Mouse (Mus musculus) CH12.LX (cell line): ENCODE measurements at regions not wholly inside any gene's neighbourhood (a gene's known extent, or its start where the extent isn't known, plus 50 kb on each side); places are given as distances from the start of the nearest gene placed in this dataset.

ENCODE experiments used
- DNase-seq: peaks from one replicate; pipeline ENCODE4 v3.0.0-alpha.2; 2013; ENCODE audit errors: extremely low read depth
- H3K27ac ChIP-seq: 2 replicates; pipeline ENCODE4 v1.5.1; 2012; ENCODE audit warnings: low read depth, mild to moderate bottlenecking, control low read depth, moderate library complexity; ENCODE audit not compliant: insufficient read depth
- H3K27me3 ChIP-seq: replicated peaks from 2 replicates; pipeline ENCODE3; 2012; ENCODE audit warnings: inconsistent platforms
- H3K36me3 ChIP-seq, 2 experiments: replicated peaks in 1 of 2; 2 replicates each; pipeline versions ENCODE3 to v1.6.1; 2012; ENCODE audit warnings: inconsistent platforms in 1 of 2, low read length in 1 of 2, mild to moderate bottlenecking in 1 of 2, mixed read lengths in 1 of 2, moderate library complexity in 1 of 2; ENCODE audit not compliant: control insufficient read depth in 1 of 2, insufficient read depth in 1 of 2
- H3K4me1 ChIP-seq, 2 experiments: 2 replicates each; pipeline ENCODE4 v1.6.1; 2012; ENCODE audit warnings: inconsistent platforms in 1 of 2, moderate library complexity in 1 of 2; ENCODE audit not compliant: insufficient read depth in 2 of 2, control insufficient read depth in 1 of 2
- H3K4me2 ChIP-seq: 2 replicates; pipeline ENCODE4 v1.6.1; 2012; ENCODE audit warnings: low read depth, mild to moderate bottlenecking, control low read depth; ENCODE audit not compliant: poor library complexity, insufficient read depth, severe bottlenecking
- H3K4me3 ChIP-seq, 3 experiments: fragments of 150-350 bp in 1 of 3; sonication (generic) in 1 of 3; replicated peaks in 1 of 3; 2 replicates each; pipeline versions ENCODE3 to v1.5.1; 2011 to 2012; ENCODE audit warnings: low read depth in 2 of 3, low read length in 2 of 3, mild to moderate bottlenecking in 2 of 3, moderate library complexity in 2 of 3, control low read depth in 1 of 3, improper control_type of control experiment in 1 of 3, inconsistent platforms in 1 of 3, mixed read lengths in 1 of 3; ENCODE audit not compliant: poor library complexity in 1 of 3
- H3K79me2 ChIP-seq: replicated peaks from 2 replicates; pipeline ENCODE4 v1.6.1; 2012; ENCODE audit warnings: mild to moderate bottlenecking, moderate library complexity; ENCODE audit not compliant: control insufficient read depth, poor library complexity, insufficient read depth, severe bottlenecking; ENCODE audit errors: extremely low read depth
- H3K9ac ChIP-seq: 2 replicates; pipeline ENCODE4 v1.6.1; 2012; ENCODE audit warnings: low read depth, mild to moderate bottlenecking, control low read depth, moderate library complexity; ENCODE audit not compliant: insufficient read depth
- H3K9me3 ChIP-seq: replicated peaks from 2 replicates; pipeline ENCODE3; 2012; ENCODE audit warnings: low read length, inconsistent platforms, mixed read lengths
- BHLHE40 ChIP-seq: IDR thresholded peaks from 2 replicates; pipeline ENCODE4 v1.6.1; 2011; ENCODE audit warnings: mild to moderate bottlenecking, low read depth, low read length, improper control_type of control experiment
- CHD1 ChIP-seq: IDR thresholded peaks from 2 replicates; pipeline ENCODE4 v1.6.1; 2012; ENCODE audit warnings: low read depth, low read length, improper control_type of control experiment, inconsistent platforms
- CTCF ChIP-seq, 2 experiments: IDR thresholded peaks in 1 of 2; conservative IDR thresholded peaks in 1 of 2; 2 replicates each; pipeline ENCODE4 v1.5.1; 2011 to 2012; ENCODE audit warnings: low read depth in 2 of 2, low read length in 2 of 2, improper control_type of control experiment in 1 of 2, inconsistent platforms in 1 of 2, mild to moderate bottlenecking in 1 of 2, moderate library complexity in 1 of 2
- ELF1 ChIP-seq: IDR thresholded peaks from 2 replicates; pipeline ENCODE4 v1.6.1; 2014; ENCODE audit warnings: low read depth, mild to moderate bottlenecking, inconsistent platforms, low read length, improper control_type of control experiment
- EP300 ChIP-seq: IDR thresholded peaks from 2 replicates; pipeline ENCODE4 v1.6.1; 2011; ENCODE audit warnings: low read length, improper control_type of control experiment
- IRF4 ChIP-seq: IDR thresholded peaks from 2 replicates; pipeline ENCODE4 v1.6.1; 2014; ENCODE audit warnings: low read depth, mild to moderate bottlenecking, inconsistent platforms, low read length, improper control_type of control experiment
- MAX ChIP-seq: IDR thresholded peaks from 2 replicates; pipeline ENCODE4 v1.6.1; 2011; ENCODE audit warnings: low read length, improper control_type of control experiment
- MEF2A ChIP-seq: IDR thresholded peaks from 2 replicates; pipeline ENCODE4 v1.6.1; 2014; ENCODE audit warnings: low read depth, mild to moderate bottlenecking, inconsistent platforms, low read length, improper control_type of control experiment, borderline replicate concordance
- MXI1 ChIP-seq: IDR thresholded peaks from 2 replicates; pipeline ENCODE4 v1.6.1; 2011; ENCODE audit warnings: mild to moderate bottlenecking, low read depth, low read length, improper control_type of control experiment
- NRF1 ChIP-seq: IDR thresholded peaks from 2 replicates; pipeline ENCODE4 v1.6.1; 2014; ENCODE audit warnings: low read depth, mild to moderate bottlenecking, inconsistent platforms, low read length, improper control_type of control experiment, moderate library complexity
- POLR2AphosphoS2 ChIP-seq: IDR thresholded peaks from 2 replicates; pipeline ENCODE4 v1.6.1; 2011; ENCODE audit warnings: low read depth, low read length, improper control_type of control experiment
- RAD21 ChIP-seq: IDR thresholded peaks from 2 replicates; pipeline ENCODE4 v1.6.1; 2011; ENCODE audit warnings: low read depth, mild to moderate bottlenecking, low read length, improper control_type of control experiment, moderate library complexity
- RCOR1 ChIP-seq: conservative IDR thresholded peaks from 2 replicates; pipeline ENCODE4 v1.6.1; 2012; ENCODE audit warnings: low read depth, mild to moderate bottlenecking, inconsistent platforms, low read length, improper control_type of control experiment
- TCF12 ChIP-seq: IDR thresholded peaks from 2 replicates; pipeline ENCODE4 v1.6.1; 2014; ENCODE audit warnings: low read depth, mild to moderate bottlenecking, inconsistent platforms, low read length, improper control_type of control experiment
- USF2 ChIP-seq: conservative IDR thresholded peaks from 2 replicates; pipeline ENCODE4 v1.6.1; 2011; ENCODE audit warnings: low read depth, low read length, improper control_type of control experiment
- ZC3H11A ChIP-seq: IDR thresholded peaks from 2 replicates; pipeline ENCODE4 v1.6.1; 2012; ENCODE audit warnings: low read depth, mild to moderate bottlenecking, inconsistent platforms, low read length, improper control_type of control experiment
- ZKSCAN1 ChIP-seq: IDR thresholded peaks from 2 replicates; pipeline ENCODE4 v1.6.1; 2012; ENCODE audit warnings: low read depth, inconsistent platforms, low read length, improper control_type of control experiment, borderline replicate concordance
- ZNF384 ChIP-seq: IDR thresholded peaks from 2 replicates; pipeline ENCODE4 v1.6.1; 2012; ENCODE audit warnings: low read depth, low read length, improper control_type of control experiment, inconsistent platforms
- dilution Hi-C: fragments of 300-500 bp; cut with MboI; formaldehyde crosslinking; loops from 2 replicates; pipeline ENCODE4 v1.14.3; 2020; ENCODE audit warnings: low sequenced_read_pairs; ENCODE audit not compliant: extremely low pct_unique_long_range_greater_than_20kb, extremely low pct_ligation_motif_present
- in situ Hi-C: fragments of 300-500 bp; cut with MboI; formaldehyde crosslinking; loops from 3 replicates; pipeline ENCODE4 v1.14.3; 2019; ENCODE audit warnings: low sequenced_read_pairs, low pct_ligation_motif_present, low pct_unique_long_range_greater_than_20kb, mixed read lengths

DNA sequence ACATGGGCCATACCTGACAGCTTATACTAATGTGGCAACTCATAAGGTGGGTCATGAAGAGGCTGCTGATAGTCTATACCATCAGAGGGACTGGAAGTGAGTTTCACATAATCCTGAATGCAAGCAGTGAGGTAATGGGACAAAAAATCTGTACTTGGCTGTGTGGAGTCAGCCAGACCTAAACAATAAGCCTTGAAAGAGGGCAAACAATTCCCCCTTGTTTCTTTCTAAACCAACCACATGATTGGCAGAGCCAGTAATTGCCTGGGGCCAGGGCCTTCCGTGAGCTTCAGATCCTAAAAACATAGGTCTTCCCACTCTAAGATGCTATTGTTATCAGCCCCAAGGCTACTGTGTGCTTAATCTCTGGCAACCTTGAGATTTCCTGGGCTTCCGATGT lies 240.5 kb downstream of the Slc16a7 start:
- H3K9me3 ChIP-seq: peaks cover 50% of the 10 kb centered on the region
- TF ChIP-seq CTCF (conservative IDR thresholded peaks at IDR 0.05 in 1 of 2, IDR thresholded peaks at IDR 0.05 in 1 of 2; ENCODE audit: low read depth in 2 of 2, low read length in 2 of 2) (no peak), MAX (no peak), TCF12 (no peak), RCOR1 (no peak)
- in situ Hi-C loops: no loop called here
- dilution Hi-C loops: no loop called here
- H3K27ac ChIP-seq: no peak overlapping the region
- no peaks in the 10 kb centered on the region for H3K27me3 ChIP-seq
- no peaks in the 10 kb centered on the region for H3K36me3 ChIP-seq
- H3K4me2 ChIP-seq: no peak overlapping the region
- no peak overlapping the region for H3K4me3 ChIP-seq
- no peak overlapping the region for H3K9ac ChIP-seq
- no peak for DNase-seq
- no peaks in the 10 kb centered on the region for H3K4me1 ChIP-seq
- H3K79me2 ChIP-seq: no peaks in the 10 kb centered on the region

DNA sequence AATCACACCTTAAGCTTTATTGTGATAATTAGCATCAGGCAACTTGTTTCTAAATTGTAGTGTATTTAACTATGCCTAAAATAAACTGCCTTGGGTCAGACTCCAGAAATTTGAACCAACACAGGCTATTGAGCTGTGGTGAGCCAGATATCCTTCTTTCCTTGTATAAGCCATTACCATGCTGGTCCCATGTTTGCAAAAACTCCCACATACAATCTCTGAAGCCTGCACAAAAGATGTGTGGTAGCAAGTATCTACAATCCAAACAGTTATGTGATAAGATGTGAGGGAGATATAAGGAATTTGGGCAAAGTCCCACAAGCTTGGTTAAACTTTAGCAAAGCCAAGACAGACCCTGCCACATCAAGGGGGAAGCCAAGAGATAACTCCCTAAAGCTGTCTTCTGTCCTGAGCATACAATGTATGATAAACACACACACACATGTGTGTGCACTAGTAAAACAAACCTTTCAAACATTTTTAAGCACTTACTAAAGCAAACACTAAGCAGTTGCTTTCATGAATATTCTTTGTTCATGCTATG lies 242.0 kb downstream of the Slc16a7 start:
- Histone ChIP-seq H3K9ac (no peak overlapping the region), H3K27ac (no peak overlapping the region), H3K9me3 (peaks cover 47% of the 10 kb centered on the region), H3K4me1 (no peaks in the 10 kb centered on the region), H3K4me3 (no peak overlapping the region), H3K79me2 (no peaks in the 10 kb centered on the region), H3K27me3 (no peaks in the 10 kb centered on the region), H3K36me3 (no peaks in the 10 kb centered on the region), H3K4me2 (no peak overlapping the region)
- in situ Hi-C loops (no loop called here), dilution Hi-C loops (no loop called here)
- TF ChIP-seq ZKSCAN1: no peak
- TF ChIP-seq ZC3H11A: no peak
- no peak for TF ChIP-seq RAD21
- no peak for TF ChIP-seq ZNF384
- TF ChIP-seq POLR2AphosphoS2: no peak
- TF ChIP-seq USF2: no peak
- no peak for TF ChIP-seq NRF1
- no peak for TF ChIP-seq MEF2A
- TF ChIP-seq EP300: no peak
- TF ChIP-seq IRF4: no peak
- TF ChIP-seq BHLHE40: no peak
- no peak for TF ChIP-seq RCOR1
- no peak for TF ChIP-seq CHD1
- no peak for TF ChIP-seq ELF1
- TF ChIP-seq MXI1: no peak
- no peak for DNase-seq
